Mouse (Mus musculus) spleen, postnatal 10 days (tissue): ENCODE data around the gene Fam169a.

Experiments
- DNase-seq, 2 experiments: peaks; one replicate each; pipeline ENCODE4 v3.0.0; 2021 to 2022; ENCODE audit warnings: low spot score in 2 of 2

Gene Fam169a

DNA sequence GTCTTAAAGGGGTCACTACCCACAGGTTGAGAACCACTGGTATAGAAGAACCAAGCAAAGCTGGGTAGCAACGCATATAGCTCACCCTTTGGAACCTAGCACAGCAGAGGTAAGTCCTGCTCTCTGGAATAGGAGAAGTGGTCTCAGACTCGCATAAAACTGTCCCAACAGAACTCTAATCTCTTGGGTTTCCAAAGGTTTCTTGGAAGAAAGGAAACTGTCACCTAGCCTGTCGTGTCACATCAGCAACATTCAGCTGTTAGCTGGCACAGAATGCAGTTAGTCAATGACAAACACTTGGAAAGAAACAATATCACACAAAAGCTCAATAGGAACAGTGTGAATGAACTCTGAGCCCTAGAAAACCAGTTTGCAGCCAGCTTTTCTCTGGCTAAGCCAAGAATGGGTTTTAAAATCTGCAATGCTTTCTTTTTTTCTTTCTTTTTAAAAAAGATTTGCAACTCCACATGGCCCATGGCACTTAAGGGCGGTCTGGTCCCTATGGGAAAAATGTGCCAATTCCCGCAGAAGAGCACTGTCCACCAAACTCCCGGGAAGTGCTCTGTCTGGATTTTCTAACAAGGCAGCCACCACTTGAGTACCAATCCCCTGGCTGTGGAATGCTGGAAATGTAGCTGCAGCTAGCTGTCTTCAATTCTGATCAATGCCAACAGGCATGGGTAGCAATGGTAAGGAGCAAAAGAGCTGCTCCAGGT, 113.2 kb downstream of the Fam169a start:
- DNase-seq, result no peak
